9 mouse cellular contexts compared by ENCODE assay signal in the genomic region with DNA sequence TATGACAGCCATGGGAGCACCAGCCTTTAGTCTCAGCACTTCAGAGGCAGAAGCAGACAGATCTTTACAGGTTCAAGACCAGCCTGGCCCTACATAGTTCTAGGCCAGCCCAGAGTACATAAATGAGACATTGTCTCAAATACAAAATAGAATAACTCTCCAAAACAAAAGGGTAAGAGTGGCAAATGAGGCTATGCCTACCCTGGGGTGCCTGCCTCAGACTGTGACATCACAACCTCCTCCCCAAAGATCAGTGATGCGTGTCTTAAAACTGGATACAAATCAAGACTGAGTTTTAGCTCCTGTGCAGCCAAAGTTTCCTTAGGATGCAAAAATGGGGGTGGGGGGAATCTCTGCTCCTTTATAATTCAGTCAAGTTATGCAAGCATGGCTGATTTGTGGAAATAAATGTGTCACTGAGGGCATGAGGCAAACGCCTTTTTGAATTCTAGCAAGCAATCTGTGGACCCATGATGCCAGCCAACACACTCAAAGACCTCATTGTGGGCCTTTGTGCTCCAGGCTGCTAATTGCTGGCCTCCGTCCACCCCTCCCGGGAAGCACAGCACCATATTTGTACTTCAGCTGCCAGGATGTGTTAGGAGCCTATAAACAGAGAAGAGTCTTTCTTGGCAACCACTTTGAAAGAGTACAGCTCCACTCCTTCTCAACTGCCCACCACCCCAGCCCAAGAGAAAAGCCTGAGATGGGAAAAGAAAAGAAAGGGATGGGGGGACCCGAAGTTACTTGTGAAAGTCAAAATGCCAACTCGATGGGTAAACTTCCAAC. TPM values are rescaled to one million over a fixed set of nuclear protein-coding genes. Genes with fewer than 3 reads are reported as not detected.
A peak's percentile ranks its signal among the peaks of the same experiment; 100 is the strongest.
DNase-seq lines count a peak whose midpoint lies in the region; ATAC-seq and TF ChIP-seq lines count a peak whose summit lies in the region.
"Had no signal": no experiment of that assay in that cellular context is flagged by ENCODE, and none has a peak within 500 bp of the region (broad histone marks: within the 10 kb centered on the region; RNA-seq: fewer than 3 reads in every experiment).

No protein-coding gene starts in this region.

- WGBS in hindbrain, postnatal 0 days: 36% methylated on average over 6 of the region's 6 CpGs

- H3K9me3 ChIP-seq in hindbrain, postnatal 0 days (ENCODE audit: low read length): no peaks in the 10 kb centered on the region

- H3K4me1 ChIP-seq in hindbrain, postnatal 0 days (ENCODE audit: insufficient read depth, low read length): no peaks in the 10 kb centered on the region

- no peak overlapping the region for H3K4me3 ChIP-seq in hindbrain, postnatal 0 days (ENCODE audit: low read length)

- H3K4me2 ChIP-seq in hindbrain, postnatal 0 days (ENCODE audit: low read depth, low read length): no peak overlapping the region

- H3K27me3 ChIP-seq in hindbrain, postnatal 0 days (ENCODE audit: insufficient read depth, low read length): no peaks in the 10 kb centered on the region

- peak overlapping the region; percentile 61; the same call in 1 of the 2 replicates for H3K27ac ChIP-seq in hindbrain, postnatal 0 days
- H3K27ac ChIP-seq: macrophage had no signal

- TF ChIP-seq CTCF in hindbrain, postnatal 0 days (IDR thresholded peaks at IDR 0.05; ENCODE audit: low read depth): no peak

- peak; percentile 7 to 22 for DNase-seq in kidney, postnatal 4 days
- no peak for DNase-seq in kidney, postnatal 25 days
- DNase-seq in frontal cortex, adult 2 months (ENCODE audit: extremely low spot score in 1 of 2, low spot score in 1 of 2): peak; percentile 55 to 70
- peak; percentile 91 for DNase-seq in hindbrain, postnatal 0 days (ENCODE audit: low spot score)
- peak; percentile 31 for DNase-seq in lung, postnatal 14 days
- DNase-seq in T-cell, adult 2 months (ENCODE audit: low spot score): no peak
- no peak for DNase-seq in c-Kit-positive CD71-positive TER-119-positive erythroid progenitor cells, embryonic 14.5 days (ENCODE audit: low spot score)
- no peak for DNase-seq in urinary bladder, adult 2 months (ENCODE audit: low spot score)

- no peak overlapping the region for H3K9ac ChIP-seq in hindbrain, postnatal 0 days (replicated peaks; ENCODE audit: low read length)

- no peaks in the 10 kb centered on the region for H3K36me3 ChIP-seq in hindbrain, postnatal 0 days (ENCODE audit: insufficient read depth, low read length)

- peak; percentile 94 for ATAC-seq in hindbrain, postnatal 0 days

RNA-seq across cellular contexts. Expression of a gene that starts 41.0 kb away (rescaled TPM):
- 4.4 and 6.7 TPM in 2 replicates for polyA plus RNA-seq in frontal cortex, adult 2 months (2012; rRNA removed)
- 23.6 and 28.8 TPM in 2 replicates for total RNA-seq in hindbrain, postnatal 0 days (2014; rRNA removed)
- 20.8 and 22.3 TPM in 2 replicates for polyA plus RNA-seq in hindbrain, postnatal 0 days (2015; fragmentation: Nextera tagmentation; extraction: Ambion mirVana)
- polyA plus RNA-seq in urinary bladder, adult 2 months (2012; rRNA removed): 1,023 and 1,143 TPM in 2 replicates
- polyA plus RNA-seq: macrophage had no signal

Comparison
In these comparisons a context has a peak if more than half of its experiments do, and no peak if none do; other contexts are left out.
1. DNase-seq: peak in kidney, postnatal 4 days (2 of 2), frontal cortex, adult 2 months (2 of 2), hindbrain, postnatal 0 days (single experiment) and lung, postnatal 14 days (single experiment); none in kidney, postnatal 25 days (0 of 2), T-cell, adult 2 months (single experiment), c-Kit-positive CD71-positive TER-119-positive erythroid progenitor cells, embryonic 14.5 days (single experiment) and urinary bladder, adult 2 months (single experiment).
2. RNA of a gene that starts 41.0 kb away (polyA plus RNA-seq): 1,023 to 1,143 TPM in urinary bladder, adult 2 months; 20.8 to 22.3 TPM in hindbrain, postnatal 0 days and 4.4 to 6.7 TPM in frontal cortex, adult 2 months; every median in the first group is over 10 times any median in the second.